Mouse (Mus musculus) left cerebral cortex, adult 9 months (tissue): ENCODE data around the gene Mfap4.

Experiments
- DNase-seq, 2 experiments: peaks; one replicate each; pipeline ENCODE4 v3.0.0; 2022; ENCODE audit warnings: low spot score in 2 of 2

The Mfap4 gene

DNA sequence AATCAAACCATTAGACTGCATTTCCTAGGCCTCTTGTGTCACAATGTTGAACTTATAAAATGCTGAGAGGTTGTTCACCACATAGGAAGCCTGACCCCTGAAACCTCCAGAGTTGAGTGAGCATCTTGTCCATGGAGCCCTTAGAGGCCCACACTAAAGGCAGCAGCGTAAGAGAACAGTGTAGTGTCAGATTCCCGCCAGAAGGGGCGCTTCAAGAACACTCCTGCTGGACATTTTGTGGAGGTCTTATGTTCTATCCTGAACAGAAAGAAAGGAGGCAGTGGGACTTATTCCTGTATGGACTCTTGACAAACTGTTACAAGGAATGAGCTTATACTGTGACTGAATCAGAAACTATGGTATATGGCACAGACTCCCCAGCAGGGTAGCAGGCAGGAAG is 29.7 kb downstream of the Mfap4 start:
- no peak for DNase-seq

DNA sequence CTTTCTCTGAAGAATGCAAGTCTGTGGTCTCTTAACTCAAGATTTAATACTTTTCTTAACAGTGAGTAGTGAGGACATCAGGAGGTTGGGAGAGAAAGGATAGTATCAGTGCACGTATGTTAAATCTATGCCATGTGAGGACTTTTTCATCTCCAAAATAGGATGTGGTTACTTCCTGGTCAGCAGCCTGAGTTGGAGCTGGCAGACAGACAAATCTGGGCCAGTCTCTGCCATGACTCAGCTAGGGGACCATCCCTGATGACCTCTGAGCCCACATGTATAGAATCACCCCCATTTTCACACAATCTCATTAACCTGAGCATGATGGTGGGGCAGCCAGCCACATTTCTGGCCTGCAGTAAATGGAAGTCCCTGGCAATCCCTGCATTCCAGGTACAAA is 32.7 kb downstream of the Mfap4 start:
- DNase-seq = no peak

DNA sequence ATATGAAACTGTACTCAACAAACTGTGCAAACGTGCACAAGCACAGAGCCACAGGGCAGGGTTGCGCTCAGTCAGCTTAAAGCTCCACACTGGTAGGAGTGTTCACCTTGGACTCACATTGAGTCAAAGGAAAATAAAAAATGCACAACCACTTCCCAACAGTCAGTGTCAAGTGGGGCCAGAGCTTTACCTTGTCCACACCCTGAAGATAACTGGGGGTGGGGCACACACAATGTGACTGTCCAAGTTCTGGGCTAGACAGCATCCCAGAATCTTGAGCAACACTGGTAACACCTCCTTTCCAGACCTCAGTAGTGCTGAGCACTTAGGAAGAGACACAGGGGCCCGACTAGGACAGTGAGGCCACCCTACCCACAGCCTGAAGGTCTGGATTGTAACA is 33.6 kb downstream of the Mfap4 start:
- no peak for DNase-seq

DNA sequence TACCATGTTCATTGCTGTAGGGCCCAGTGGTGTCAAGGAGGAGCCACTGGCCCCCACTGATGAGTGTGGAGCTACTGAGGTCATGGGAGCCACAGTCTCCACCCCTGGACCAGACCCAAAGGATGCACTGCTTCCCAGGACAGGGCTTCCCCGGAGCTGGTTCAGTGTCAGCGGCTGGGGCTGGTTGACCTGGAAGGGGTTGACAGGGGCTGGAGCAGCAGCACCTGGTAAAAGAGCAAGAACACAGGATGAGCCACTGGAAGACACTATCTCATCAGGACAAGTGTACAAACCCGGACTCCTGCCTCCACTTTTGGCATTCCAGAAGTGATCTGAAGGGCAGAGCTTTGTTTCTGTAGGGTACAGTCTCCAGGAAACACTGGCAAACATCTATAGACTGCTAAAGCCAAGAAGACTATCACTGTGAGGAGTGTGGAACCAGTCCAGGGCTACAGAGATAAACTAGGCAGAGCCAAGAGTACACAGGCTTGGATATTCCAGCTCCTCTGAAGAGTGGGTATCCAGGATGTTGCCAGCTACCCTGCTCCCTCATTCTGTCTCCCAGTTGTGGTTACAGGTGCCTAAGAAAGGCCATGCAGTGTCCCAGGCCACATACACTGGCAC is 34.4 kb downstream of the Mfap4 start:
- DNase-seq = no peak

DNA sequence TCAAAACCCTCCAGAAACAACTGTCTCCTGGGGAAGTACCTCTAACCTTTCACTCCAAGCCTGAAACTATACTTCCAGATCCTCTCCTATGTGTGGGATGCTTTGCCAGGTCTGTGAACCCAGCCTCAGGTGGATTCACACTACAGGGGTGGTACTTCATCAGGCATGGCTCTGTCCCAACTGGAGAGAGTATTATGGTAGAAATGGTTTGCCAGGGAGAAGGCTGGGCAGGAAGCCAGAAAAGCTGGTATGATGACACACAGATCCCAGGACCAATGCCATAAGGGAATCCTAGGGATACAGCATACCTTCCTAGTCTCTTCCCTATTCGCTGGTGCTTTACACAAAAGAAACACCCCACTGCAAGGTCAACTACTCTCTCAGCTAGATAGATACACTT is 41.6 kb downstream of the Mfap4 start:
- peak in 1 of 2 experiments; percentile 55 for DNase-seq

DNA sequence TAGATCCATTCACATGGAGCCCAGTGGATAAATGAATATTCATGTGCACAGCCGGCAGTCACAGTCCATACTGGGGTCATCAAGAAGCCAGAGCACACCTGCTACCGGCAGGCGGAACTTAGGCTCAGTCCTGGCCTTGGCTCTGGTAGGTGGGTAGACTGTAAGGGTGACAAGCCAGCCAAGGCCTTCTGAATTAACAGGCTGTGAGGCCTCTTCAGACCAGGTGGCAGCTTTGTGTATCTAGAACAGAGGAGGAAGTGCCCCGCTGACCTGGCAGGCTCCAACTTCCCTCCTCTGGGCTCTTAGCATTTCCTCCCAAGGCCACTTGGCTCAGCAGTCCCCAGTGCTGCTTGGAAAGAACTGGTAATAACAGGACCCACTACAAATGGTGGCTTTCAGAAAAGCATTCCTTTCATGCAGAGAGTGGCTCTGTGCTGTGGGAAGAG is 44.1 kb downstream of the Mfap4 start:
- DNase-seq = peak in 1 of 2 experiments; percentile 38

DNA sequence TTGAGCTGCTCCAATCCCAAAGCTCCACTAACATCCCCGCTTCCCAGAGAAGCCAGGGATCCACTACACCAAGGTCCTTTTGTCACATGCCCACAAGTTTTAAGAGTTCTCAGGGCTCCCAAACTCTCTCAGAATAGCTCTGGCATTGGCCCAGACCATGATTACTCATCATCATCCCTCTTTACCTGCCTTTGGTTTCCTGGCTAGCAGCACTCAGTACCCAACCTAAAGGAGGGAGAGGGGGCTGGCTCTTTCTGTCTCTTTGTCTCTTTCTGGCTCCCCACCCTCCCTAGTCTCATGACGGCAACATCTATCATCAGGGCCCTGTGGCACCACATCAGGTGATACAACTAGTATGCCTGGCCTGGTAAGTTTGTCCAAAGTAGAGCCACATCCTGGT is 47.6 kb downstream of the Mfap4 start:
- no peak for DNase-seq

DNA sequence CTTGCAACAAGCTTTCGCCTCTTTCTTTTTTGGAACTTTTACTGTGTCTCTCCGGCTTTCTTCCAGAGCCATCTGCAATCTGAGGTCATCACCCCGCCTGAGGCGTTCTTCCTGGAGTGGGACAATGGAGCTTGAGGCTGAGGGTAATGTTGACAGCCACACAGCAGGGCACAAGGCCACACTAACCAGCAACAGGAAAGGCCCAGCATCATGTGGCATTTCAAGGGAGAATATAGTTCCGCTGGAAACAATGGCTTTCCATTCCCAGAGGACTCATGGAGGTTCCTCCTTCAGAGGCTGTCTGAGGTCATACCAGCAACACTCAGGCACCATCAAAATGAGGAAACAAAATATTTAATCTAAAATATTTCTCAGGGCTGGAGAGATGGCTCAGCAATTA is 48.3 kb downstream of the Mfap4 start:
- no peak for DNase-seq

DNA sequence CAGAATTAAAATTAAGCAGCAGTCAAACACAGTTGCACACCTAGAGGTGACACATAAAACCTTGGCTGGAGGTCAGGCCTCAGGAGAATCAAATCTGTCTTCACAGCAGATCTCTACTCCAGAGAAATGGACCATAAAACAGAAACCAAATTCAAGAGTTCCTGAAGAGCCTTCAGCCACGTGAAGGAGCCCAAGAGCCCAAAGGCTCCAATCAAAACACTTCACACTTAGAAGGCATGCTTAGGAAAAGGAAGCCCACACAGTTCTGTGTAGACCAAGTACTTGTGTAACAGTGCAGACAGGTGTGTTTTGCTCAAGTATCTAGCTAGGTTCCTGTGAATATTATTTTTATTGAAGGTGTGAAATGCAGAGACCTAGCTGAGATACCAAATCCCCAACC is 50.3 kb downstream of the Mfap4 start:
- DNase-seq = no peak

DNA sequence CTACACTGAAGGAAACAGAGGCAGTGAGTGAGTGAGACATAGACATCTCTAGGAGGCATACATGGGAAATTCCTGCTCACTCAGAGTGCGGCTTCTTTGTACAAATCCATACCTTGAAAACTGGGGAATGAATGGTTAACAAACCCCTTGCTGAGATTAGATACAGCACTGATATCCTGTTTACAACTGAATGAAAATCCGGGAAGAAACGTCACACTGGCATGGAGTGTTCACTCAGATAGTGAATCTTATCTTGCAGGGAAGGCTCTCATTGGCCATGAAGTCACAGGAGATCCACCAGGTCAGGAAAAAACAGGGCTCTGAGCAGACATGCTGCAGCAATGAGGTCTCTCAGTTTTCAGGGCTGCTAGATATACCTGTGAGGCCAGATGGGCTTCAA is 51.7 kb downstream of the Mfap4 start:
- no peak for DNase-seq

DNA sequence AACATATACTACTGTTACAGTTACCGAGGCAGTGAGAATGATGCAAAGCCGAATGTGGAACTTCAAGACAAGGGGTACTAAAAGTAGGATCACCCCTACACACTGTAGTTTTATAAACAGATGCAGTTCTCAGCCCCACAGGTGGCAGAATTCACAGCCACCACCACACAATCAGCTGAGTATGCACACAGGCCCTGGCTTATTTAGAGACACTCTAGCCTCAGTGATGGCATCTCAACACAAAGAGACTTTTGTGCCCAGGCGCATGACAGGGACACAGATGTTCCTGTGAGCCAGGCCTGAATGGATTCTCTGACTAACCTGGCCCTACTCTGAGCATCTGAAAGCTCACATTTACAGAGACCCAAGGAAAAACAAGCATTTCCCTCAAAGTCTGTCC is 52.1 kb downstream of the Mfap4 start:
- peak; percentile 40 to 66 for DNase-seq
